Mouse (Mus musculus) CH12.LX (cell line): ENCODE measurements at regions not wholly inside any gene's neighbourhood (a gene's known extent, or its start where the extent isn't known, plus 50 kb on each side); places are given as distances from the start of the nearest gene placed in this dataset.

ENCODE experiments used
- DNase-seq: peaks from one replicate; pipeline ENCODE4 v3.0.0-alpha.2; 2013; ENCODE audit errors: extremely low read depth
- H3K27ac ChIP-seq: 2 replicates; pipeline ENCODE4 v1.5.1; 2012; ENCODE audit warnings: low read depth, mild to moderate bottlenecking, control low read depth, moderate library complexity; ENCODE audit not compliant: insufficient read depth
- H3K27me3 ChIP-seq: replicated peaks from 2 replicates; pipeline ENCODE3; 2012; ENCODE audit warnings: inconsistent platforms
- H3K36me3 ChIP-seq, 2 experiments: replicated peaks in 1 of 2; 2 replicates each; pipeline versions ENCODE3 to v1.6.1; 2012; ENCODE audit warnings: inconsistent platforms in 1 of 2, low read length in 1 of 2, mild to moderate bottlenecking in 1 of 2, mixed read lengths in 1 of 2, moderate library complexity in 1 of 2; ENCODE audit not compliant: control insufficient read depth in 1 of 2, insufficient read depth in 1 of 2
- H3K4me1 ChIP-seq, 2 experiments: 2 replicates each; pipeline ENCODE4 v1.6.1; 2012; ENCODE audit warnings: inconsistent platforms in 1 of 2, moderate library complexity in 1 of 2; ENCODE audit not compliant: insufficient read depth in 2 of 2, control insufficient read depth in 1 of 2
- H3K4me2 ChIP-seq: 2 replicates; pipeline ENCODE4 v1.6.1; 2012; ENCODE audit warnings: low read depth, mild to moderate bottlenecking, control low read depth; ENCODE audit not compliant: poor library complexity, insufficient read depth, severe bottlenecking
- H3K4me3 ChIP-seq, 3 experiments: fragments of 150-350 bp in 1 of 3; sonication (generic) in 1 of 3; replicated peaks in 1 of 3; 2 replicates each; pipeline versions ENCODE3 to v1.5.1; 2011 to 2012; ENCODE audit warnings: low read depth in 2 of 3, low read length in 2 of 3, mild to moderate bottlenecking in 2 of 3, moderate library complexity in 2 of 3, control low read depth in 1 of 3, improper control_type of control experiment in 1 of 3, inconsistent platforms in 1 of 3, mixed read lengths in 1 of 3; ENCODE audit not compliant: poor library complexity in 1 of 3
- H3K79me2 ChIP-seq: replicated peaks from 2 replicates; pipeline ENCODE4 v1.6.1; 2012; ENCODE audit warnings: mild to moderate bottlenecking, moderate library complexity; ENCODE audit not compliant: control insufficient read depth, poor library complexity, insufficient read depth, severe bottlenecking; ENCODE audit errors: extremely low read depth
- H3K9ac ChIP-seq: 2 replicates; pipeline ENCODE4 v1.6.1; 2012; ENCODE audit warnings: low read depth, mild to moderate bottlenecking, control low read depth, moderate library complexity; ENCODE audit not compliant: insufficient read depth
- H3K9me3 ChIP-seq: replicated peaks from 2 replicates; pipeline ENCODE3; 2012; ENCODE audit warnings: low read length, inconsistent platforms, mixed read lengths
- CHD1 ChIP-seq: IDR thresholded peaks from 2 replicates; pipeline ENCODE4 v1.6.1; 2012; ENCODE audit warnings: low read depth, low read length, improper control_type of control experiment, inconsistent platforms
- CHD2 ChIP-seq: IDR thresholded peaks from 2 replicates; pipeline ENCODE4 v1.6.1; 2011; ENCODE audit warnings: low read length, improper control_type of control experiment
- ELF1 ChIP-seq: IDR thresholded peaks from 2 replicates; pipeline ENCODE4 v1.6.1; 2014; ENCODE audit warnings: low read depth, mild to moderate bottlenecking, inconsistent platforms, low read length, improper control_type of control experiment
- ETS1 ChIP-seq: conservative IDR thresholded peaks from 2 replicates; pipeline ENCODE4 v1.6.1; 2012; ENCODE audit warnings: low read depth, mild to moderate bottlenecking, inconsistent platforms, low read length, improper control_type of control experiment, moderate library complexity
- GABPA ChIP-seq: IDR thresholded peaks from 2 replicates; pipeline ENCODE4 v1.6.1; 2012; ENCODE audit warnings: low read depth, low read length, improper control_type of control experiment, inconsistent platforms; ENCODE audit not compliant: insufficient replicate concordance
- HCFC1 ChIP-seq: IDR thresholded peaks from 2 replicates; pipeline ENCODE4 v1.6.1; 2012; ENCODE audit warnings: low read depth, mild to moderate bottlenecking, inconsistent platforms, low read length, improper control_type of control experiment
- IRF4 ChIP-seq: IDR thresholded peaks from 2 replicates; pipeline ENCODE4 v1.6.1; 2014; ENCODE audit warnings: low read depth, mild to moderate bottlenecking, inconsistent platforms, low read length, improper control_type of control experiment
- JUN ChIP-seq: IDR thresholded peaks from 2 replicates; pipeline ENCODE4 v1.6.1; 2011; ENCODE audit warnings: low read depth, mild to moderate bottlenecking, low read length, improper control_type of control experiment, moderate library complexity; ENCODE audit not compliant: insufficient read depth
- JUND ChIP-seq: conservative IDR thresholded peaks from 2 replicates; pipeline ENCODE4 v1.6.1; 2011; ENCODE audit warnings: low read depth, low read length, improper control_type of control experiment
- KAT2A ChIP-seq: IDR thresholded peaks from 2 replicates; pipeline ENCODE4 v1.6.1; 2012; ENCODE audit warnings: low read length, improper control_type of control experiment, inconsistent platforms; ENCODE audit not compliant: insufficient replicate concordance
- MEF2A ChIP-seq: IDR thresholded peaks from 2 replicates; pipeline ENCODE4 v1.6.1; 2014; ENCODE audit warnings: low read depth, mild to moderate bottlenecking, inconsistent platforms, low read length, improper control_type of control experiment, borderline replicate concordance
- MXI1 ChIP-seq: IDR thresholded peaks from 2 replicates; pipeline ENCODE4 v1.6.1; 2011; ENCODE audit warnings: mild to moderate bottlenecking, low read depth, low read length, improper control_type of control experiment
- NELFE ChIP-seq: IDR thresholded peaks from 2 replicates; pipeline ENCODE4 v1.6.1; 2011; ENCODE audit warnings: low read depth, low read length, improper control_type of control experiment
- NRF1 ChIP-seq: IDR thresholded peaks from 2 replicates; pipeline ENCODE4 v1.6.1; 2014; ENCODE audit warnings: low read depth, mild to moderate bottlenecking, inconsistent platforms, low read length, improper control_type of control experiment, moderate library complexity
- PAX5 ChIP-seq: IDR thresholded peaks from 2 replicates; pipeline ENCODE4 v1.6.1; 2012; ENCODE audit warnings: low read length, inconsistent platforms, mixed read lengths
- POLR2A ChIP-seq: IDR thresholded peaks from 2 replicates; pipeline ENCODE4 v1.6.1; 2011; ENCODE audit warnings: low read depth, mild to moderate bottlenecking, improper control_type of control experiment, low read length
- POLR2AphosphoS2 ChIP-seq: IDR thresholded peaks from 2 replicates; pipeline ENCODE4 v1.6.1; 2011; ENCODE audit warnings: low read depth, low read length, improper control_type of control experiment
- RAD21 ChIP-seq: IDR thresholded peaks from 2 replicates; pipeline ENCODE4 v1.6.1; 2011; ENCODE audit warnings: low read depth, mild to moderate bottlenecking, low read length, improper control_type of control experiment, moderate library complexity
- TCF12 ChIP-seq: IDR thresholded peaks from 2 replicates; pipeline ENCODE4 v1.6.1; 2014; ENCODE audit warnings: low read depth, mild to moderate bottlenecking, inconsistent platforms, low read length, improper control_type of control experiment
- USF1 ChIP-seq: IDR thresholded peaks from 2 replicates; pipeline ENCODE4 v1.6.1; 2014; ENCODE audit warnings: low read depth, mild to moderate bottlenecking, inconsistent platforms, low read length, improper control_type of control experiment
- ZC3H11A ChIP-seq: IDR thresholded peaks from 2 replicates; pipeline ENCODE4 v1.6.1; 2012; ENCODE audit warnings: low read depth, mild to moderate bottlenecking, inconsistent platforms, low read length, improper control_type of control experiment
- ZMIZ1 ChIP-seq: IDR thresholded peaks from 2 replicates; pipeline ENCODE4 v1.6.1; 2012; ENCODE audit warnings: low read depth, mild to moderate bottlenecking, inconsistent platforms, low read length, improper control_type of control experiment
- ZNF384 ChIP-seq: IDR thresholded peaks from 2 replicates; pipeline ENCODE4 v1.6.1; 2012; ENCODE audit warnings: low read depth, low read length, improper control_type of control experiment, inconsistent platforms
- dilution Hi-C: fragments of 300-500 bp; cut with MboI; formaldehyde crosslinking; loops from 2 replicates; pipeline ENCODE4 v1.14.3; 2020; ENCODE audit warnings: low sequenced_read_pairs; ENCODE audit not compliant: extremely low pct_unique_long_range_greater_than_20kb, extremely low pct_ligation_motif_present
- in situ Hi-C: fragments of 300-500 bp; cut with MboI; formaldehyde crosslinking; loops from 3 replicates; pipeline ENCODE4 v1.14.3; 2019; ENCODE audit warnings: low sequenced_read_pairs, low pct_ligation_motif_present, low pct_unique_long_range_greater_than_20kb, mixed read lengths

GRCm38 (mm10) chr2:71597956-71598355 lies 51.4 kb upstream of the Dlx2 start:
- Histone ChIP-seq H3K4me3 (no peak overlapping the region), H3K4me1 (peaks cover 2 to 13% of the 10 kb centered on the region in 2 experiments; a peak in 3 of 4 replicates), H3K9ac (no peak overlapping the region), H3K4me2 (peak overlapping the region; percentile 85; the same call in 1 of the 2 replicates), H3K79me2 (no peaks in the 10 kb centered on the region), H3K27ac (no peak overlapping the region), H3K9me3 (no peaks in the 10 kb centered on the region), H3K36me3 (no peaks in the 10 kb centered on the region), H3K27me3 (no peaks in the 10 kb centered on the region)
- dilution Hi-C loops: no loop called here
- TF ChIP-seq CHD1 (no peak), ELF1 (no peak), CHD2 (no peak), POLR2AphosphoS2 (no peak), POLR2A (no peak), NRF1 (no peak), TCF12 (no peak), MXI1 (no peak), ETS1 (no peak), ZC3H11A (no peak), NELFE (no peak), KAT2A (no peak), RAD21 (no peak), JUND (no peak), USF1 (no peak), PAX5 (no peak), HCFC1 (no peak), IRF4 (no peak)
- in situ Hi-C loops: no loop called here
- no peak for DNase-seq

GRCm38 (mm10) chr2:71598368-71598767 lies 51.8 kb upstream of the Dlx2 start:
- Histone ChIP-seq H3K27ac (no peak overlapping the region), H3K4me1 (peaks cover 2 to 13% of the 10 kb centered on the region in 2 experiments; a peak in 3 of 4 replicates), H3K27me3 (no peaks in the 10 kb centered on the region), H3K36me3 (no peaks in the 10 kb centered on the region), H3K4me2 (peak overlapping the region; percentile 85), H3K9ac (peak overlapping the region; percentile 34), H3K4me3 (no peak overlapping the region), H3K79me2 (no peaks in the 10 kb centered on the region), H3K9me3 (no peaks in the 10 kb centered on the region)
- TF ChIP-seq JUN (no peak), ETS1 (no peak), NELFE (no peak), GABPA (no peak), ZMIZ1 (no peak), ELF1 (no peak), POLR2A (no peak), IRF4 (no peak), ZNF384 (no peak), PAX5 (no peak), MEF2A (no peak)
- in situ Hi-C loops: no loop called here
- no peak for DNase-seq
- dilution Hi-C loops: no loop called here
